Mouse (Mus musculus) layer of hippocampus, adult 2 months (tissue): ENCODE measurements at regions not wholly inside any gene's neighbourhood (a gene's known extent, or its start where the extent isn't known, plus 50 kb on each side); places are given as distances from the start of the nearest gene placed in this dataset.

Experiments used
- DNase-seq, 2 experiments: peaks; one replicate each; pipeline ENCODE4 v3.0.0; 2022; ENCODE audit warnings: low spot score in 2 of 2
- H3K27ac ChIP-seq: fragments of 200-600 bp; 2 replicates; pipeline ENCODE4 v1.8.1; 2022
- H3K4me3 ChIP-seq: fragments of 200-600 bp; 2 replicates; pipeline ENCODE4 v1.8.1; 2022; ENCODE audit warnings: mild to moderate bottlenecking
- CTCF ChIP-seq: fragments of 200-600 bp; conservative IDR thresholded peaks from 2 replicates; pipeline ENCODE4 v1.8.1; 2022; ENCODE audit warnings: antibody characterized with exemption, mild to moderate bottlenecking, moderate library complexity

- H3K27ac ChIP-seq: no peak overlapping the region
- TF ChIP-seq CTCF: no peak
- no peak overlapping the region for H3K4me3 ChIP-seq
- no peak for DNase-seq
Measured at GRCm38 (mm10) chr9:82760682-82761468, 68.5 kb upstream of the Irak1bp1 start.

DNA sequence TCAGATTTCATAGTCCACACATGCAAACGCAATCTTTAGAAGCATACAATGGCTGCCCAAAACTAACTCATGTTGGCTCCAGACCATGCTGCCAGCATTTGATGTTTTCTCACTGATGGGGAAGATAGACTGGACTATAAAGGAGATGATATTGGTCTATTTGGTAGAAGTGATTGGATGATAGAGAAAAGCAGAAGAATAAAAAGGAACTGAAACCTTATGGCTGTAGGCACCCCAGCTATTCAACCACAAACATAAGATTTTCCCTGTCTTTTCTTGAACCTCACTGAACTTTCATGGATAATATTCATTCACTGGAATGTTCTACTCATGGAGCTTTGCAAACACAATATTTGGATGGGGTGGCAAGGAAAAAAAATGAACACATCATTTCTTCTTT, 65.7 kb upstream of the Irak1bp1 start:
- DNase-seq: no peak
- H3K27ac ChIP-seq: no peak overlapping the region
- TF ChIP-seq CTCF: no peak
- no peak overlapping the region for H3K4me3 ChIP-seq
